Mouse (Mus musculus) testis, adult 2 months (tissue): ENCODE data around the gene Wscd1.

Experiments
- CTCF ChIP-seq: fragments of 200-500 bp; IDR thresholded peaks from 2 replicates; pipeline ENCODE4 v1.5.1; 2012; ENCODE audit warnings: low read depth, mild to moderate bottlenecking, inconsistent platforms, low read length, moderate library complexity; ENCODE audit not compliant: control insufficient read depth, insufficient read depth, insufficient replicate concordance
- POLR2A ChIP-seq: fragments of 200-500 bp; IDR thresholded peaks from 2 replicates; pipeline ENCODE4 v1.6.1; 2012; ENCODE audit warnings: low read depth, mild to moderate bottlenecking, inconsistent platforms, low read length, moderate library complexity; ENCODE audit not compliant: control insufficient read depth

GRCm38 (mm10) chr11:71738501-71739045, 11.1 kb upstream of the Wscd1 start:
- TF ChIP-seq CTCF (no peak), POLR2A (no peak)
